Mouse (Mus musculus): ENCODE data around the gene Trank1. TPM values are rescaled to one million over a fixed set of nuclear protein-coding genes. Genes with fewer than 3 reads are reported as not detected.

The Trank1 gene
- not detected for polyA plus RNA-seq (2015; fragmentation: Illumina TruSeq; extraction: RNeasy Lipid Tissue Mini Kit (QIAGEN cat#74804); ENCODE audit: insufficient read depth, low replicate concordance)

DNA sequence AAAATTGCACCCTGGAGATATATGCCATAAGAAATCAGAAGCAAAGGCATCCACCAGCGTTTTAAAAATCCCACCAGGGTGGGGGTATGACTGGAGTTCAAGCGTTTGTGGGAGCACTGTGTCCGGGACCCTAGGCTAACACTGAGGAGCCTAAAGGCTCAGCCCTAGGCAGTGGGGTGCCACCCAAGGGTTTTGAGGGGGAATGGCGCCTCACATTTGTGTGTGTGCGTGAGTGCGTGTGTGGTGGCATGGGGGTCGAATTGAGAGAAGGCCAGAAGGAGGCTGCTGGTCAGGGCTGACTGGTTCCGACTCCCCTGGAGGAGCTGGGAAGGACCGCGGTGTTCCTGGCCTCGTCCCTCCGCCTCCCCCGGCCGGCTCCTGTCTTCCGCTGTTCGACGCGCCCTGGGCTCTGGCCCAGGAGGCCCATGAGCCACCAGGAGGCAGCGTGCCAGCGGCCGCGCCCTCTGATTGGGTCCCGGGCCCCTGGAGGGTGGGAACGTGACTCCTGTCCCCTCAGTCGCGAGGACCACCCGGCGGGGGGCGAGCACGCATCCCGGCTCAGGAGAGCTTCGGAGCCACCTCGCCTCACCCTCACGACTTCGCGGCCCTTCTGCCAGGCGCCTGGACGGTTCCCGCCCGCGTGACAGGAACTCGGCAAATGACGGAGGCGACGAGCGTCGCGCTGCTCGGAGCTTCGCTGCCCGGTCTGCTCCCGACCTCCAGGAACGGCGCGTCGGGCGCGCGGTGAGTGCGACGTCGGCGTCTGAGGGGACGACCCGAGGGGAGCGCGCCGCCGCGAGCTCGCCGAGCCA, at the start of gene Trank1:
Gene Trank1 (plus strand): TSS at position 709 of the 812 bp plus-strand sequence.

DNA sequence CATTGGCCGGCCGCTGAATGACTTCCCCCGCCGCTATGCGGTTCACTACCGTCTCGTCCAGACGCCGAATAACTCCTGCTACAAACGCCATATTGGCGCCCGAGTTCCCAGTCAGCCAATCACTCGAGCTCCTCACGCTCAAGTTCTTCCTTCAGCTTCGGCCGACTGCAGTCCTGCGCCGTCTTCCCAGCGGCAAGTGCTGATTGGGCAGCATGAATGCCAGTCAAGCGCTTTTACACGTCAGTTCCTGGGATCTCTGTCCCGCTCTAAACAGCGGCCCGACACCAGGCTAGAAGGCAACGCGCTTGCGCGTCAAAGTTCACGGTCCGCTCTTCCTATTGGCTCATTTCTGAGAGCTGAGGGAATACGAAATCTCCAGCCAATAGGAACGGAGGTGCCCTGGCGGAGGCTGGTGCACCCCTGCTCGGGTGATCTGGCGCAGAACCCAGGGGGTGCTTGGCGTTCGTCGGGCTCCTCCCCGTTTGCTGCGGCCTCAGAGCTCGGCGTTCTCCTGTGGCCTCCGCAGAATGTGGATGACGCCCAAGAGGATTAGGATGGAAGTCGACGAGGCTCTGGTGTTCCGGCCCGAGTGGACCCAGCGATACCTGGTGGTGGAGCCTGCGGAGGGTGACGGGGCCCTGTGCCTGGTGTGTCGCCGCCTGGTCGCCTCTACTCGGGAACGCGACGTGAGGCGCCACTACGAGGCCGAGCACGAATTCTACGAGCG, 39.9 kb upstream of the Trank1 start, which contains the start of the genes Mlh1 and Epm2aip1:
Gene Mlh1 (minus strand): TSS at position 358 of the 727 bp plus-strand sequence.
Gene Epm2aip1 (plus strand): TSS at position 496 of the 727 bp plus-strand sequence.

DNA sequence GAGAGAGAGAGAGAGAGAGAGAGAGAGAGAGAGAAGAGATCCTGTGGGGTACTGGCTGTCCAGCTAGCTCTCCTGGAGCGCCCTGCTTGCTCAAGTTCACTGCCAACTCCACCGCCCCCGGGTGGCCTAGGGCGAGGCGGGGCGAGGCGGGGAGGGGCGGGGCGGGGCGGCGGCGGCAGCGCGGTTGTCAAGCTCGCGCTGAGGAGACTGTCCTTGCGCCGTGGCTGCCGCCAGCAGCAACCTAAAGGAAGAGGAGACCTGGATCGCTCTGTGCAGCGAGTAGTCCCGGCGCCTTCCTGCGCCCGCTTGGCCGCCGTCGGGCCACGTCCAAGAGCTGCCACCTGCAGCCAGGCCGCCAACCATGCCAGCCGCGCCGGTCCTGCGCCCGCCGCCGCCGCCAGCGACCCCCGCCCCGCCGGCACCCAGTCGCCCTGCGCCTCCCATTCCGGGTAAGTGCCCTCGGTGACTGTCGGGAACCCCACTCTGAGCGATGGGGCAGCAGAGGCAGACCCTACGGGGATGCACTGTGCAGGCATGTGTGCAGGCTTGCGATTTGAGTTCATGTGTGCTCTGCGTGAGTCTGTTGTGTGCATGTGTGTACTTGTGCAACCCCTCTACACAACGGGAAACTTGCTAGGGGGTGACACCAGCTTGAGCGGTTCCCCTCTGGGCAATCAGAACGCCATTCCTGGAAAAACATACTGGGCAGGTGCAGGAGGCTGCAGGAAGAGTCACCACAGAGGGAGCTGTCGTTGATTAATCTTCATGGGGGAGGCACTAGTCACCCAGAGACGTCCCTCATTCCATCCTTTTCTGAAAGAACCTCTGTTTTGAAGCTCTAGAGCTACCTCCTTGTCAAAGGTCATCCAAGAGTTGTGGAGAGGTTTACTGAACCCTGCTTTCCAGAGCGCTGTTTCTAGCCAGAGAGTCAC, 127.6 kb downstream of the Trank1 start, which contains the start of gene Dclk3:
Gene Dclk3 (plus strand): TSS at position 178 of the 932 bp plus-strand sequence.

Other genes starting within 250 kb of the Trank1 start
- gene Lrrfip2, start 194.1 kb upstream of the Trank1 start, polyA plus RNA-seq (2015; fragmentation: Illumina TruSeq; extraction: RNeasy Lipid Tissue Mini Kit (QIAGEN cat#74804); ENCODE audit: insufficient read depth, low replicate concordance): 45.6 TPM
- gene Mlh1, start 39.9 kb upstream of the Trank1 start, polyA plus RNA-seq (2015; fragmentation: Illumina TruSeq; extraction: RNeasy Lipid Tissue Mini Kit (QIAGEN cat#74804); ENCODE audit: insufficient read depth, low replicate concordance): 53.7 TPM
- 45.7 TPM for gene Epm2aip1, start 39.8 kb upstream of the Trank1 start, polyA plus RNA-seq (2015; fragmentation: Illumina TruSeq; extraction: RNeasy Lipid Tissue Mini Kit (QIAGEN cat#74804); ENCODE audit: insufficient read depth, low replicate concordance)
- not detected for gene Dclk3, start 127.3 kb downstream of the Trank1 start, polyA plus RNA-seq (2015; fragmentation: Illumina TruSeq; extraction: RNeasy Lipid Tissue Mini Kit (QIAGEN cat#74804); ENCODE audit: insufficient read depth, low replicate concordance)

Measured in spleen, adult 10 weeks (tissue).